Comparison of ENCODE assay signal across 15 mouse cellular contexts in the genomic region with DNA sequence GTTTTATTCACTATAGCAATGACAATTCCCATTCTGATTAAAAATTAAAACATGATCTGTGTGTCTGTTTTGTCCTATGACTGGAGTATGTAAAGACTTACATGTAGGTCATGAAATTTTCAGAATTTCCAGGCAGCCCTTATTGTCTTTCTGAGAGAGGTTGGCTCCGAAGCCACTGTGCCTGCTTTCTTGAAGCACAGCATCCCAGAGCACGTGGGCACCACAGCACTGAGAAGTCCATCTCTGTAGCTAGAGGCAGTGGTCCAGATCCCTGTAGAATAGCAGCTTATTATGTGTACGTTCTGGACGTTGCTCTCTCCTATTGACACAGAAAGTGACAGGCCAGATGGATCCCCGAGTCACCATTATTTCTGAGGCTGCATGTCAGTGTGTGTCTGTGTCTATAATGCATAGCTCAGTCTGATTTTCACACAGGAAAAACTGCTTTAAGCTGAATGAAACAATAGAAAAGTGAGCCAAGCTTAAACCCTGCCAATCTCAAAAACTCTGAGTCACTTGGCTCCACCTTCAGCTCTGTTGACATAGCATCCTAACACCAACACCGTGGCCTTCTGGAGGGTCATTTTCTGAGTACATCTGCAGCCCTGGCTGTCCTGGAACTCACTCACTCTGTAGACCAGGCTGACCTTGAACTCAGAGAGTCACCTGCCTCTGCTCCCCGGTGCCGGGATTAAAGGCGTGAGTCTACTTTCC. TPM values are rescaled to one million over a fixed set of nuclear protein-coding genes. Genes with fewer than 3 reads are reported as not detected.
DNase-seq lines count a peak whose midpoint lies in the region; ATAC-seq lines count a peak whose summit lies in the region.
"Had no signal": no experiment of that assay in that cellular context is flagged by ENCODE, and none has a peak within 500 bp of the region (broad histone marks: within the 10 kb centered on the region; RNA-seq: fewer than 3 reads in every experiment).

No protein-coding gene starts in this region.

- no peaks in the 10 kb centered on the region for H3K9me3 ChIP-seq in forebrain, embryonic 14.5 days (replicated peaks; ENCODE audit: control insufficient read depth, low read length)
- H3K9me3 ChIP-seq in forebrain, embryonic 10.5 days: no peaks in the 10 kb centered on the region
- H3K9me3 ChIP-seq in midbrain, embryonic 10.5 days (replicated peaks): no peaks in the 10 kb centered on the region
- H3K9me3 ChIP-seq in midbrain, embryonic 15.5 days: no peaks in the 10 kb centered on the region
- H3K9me3 ChIP-seq in heart, embryonic 12.5 days (replicated peaks): no peaks in the 10 kb centered on the region
- H3K9me3 ChIP-seq: hindbrain, embryonic 13.5 days; lung, embryonic 15.5 days had no signal

- peaks cover 46% of the 10 kb centered on the region for H3K36me3 ChIP-seq in forebrain, embryonic 14.5 days (ENCODE audit: control insufficient read depth, insufficient read depth, low read length)
- H3K36me3 ChIP-seq in forebrain, embryonic 10.5 days (replicated peaks): peaks cover 18% of the 10 kb centered on the region
- H3K36me3 ChIP-seq in midbrain, embryonic 10.5 days: peaks cover 25% of the 10 kb centered on the region
- peaks cover 33% of the 10 kb centered on the region for H3K36me3 ChIP-seq in midbrain, embryonic 15.5 days (replicated peaks)
- peaks cover 46% of the 10 kb centered on the region for H3K36me3 ChIP-seq in heart, embryonic 12.5 days

- no peak overlapping the region for H3K4me3 ChIP-seq in forebrain, embryonic 14.5 days (ENCODE audit: low read depth, low read length)
- H3K4me3 ChIP-seq in forebrain, embryonic 10.5 days: no peak overlapping the region
- no peak overlapping the region for H3K4me3 ChIP-seq in midbrain, embryonic 10.5 days
- no peak overlapping the region for H3K4me3 ChIP-seq in midbrain, embryonic 15.5 days
- H3K4me3 ChIP-seq in heart, embryonic 12.5 days: no peak overlapping the region
- H3K4me3 ChIP-seq: hindbrain, embryonic 13.5 days; lung, embryonic 15.5 days had no signal

- no peaks in the 10 kb centered on the region for H3K27me3 ChIP-seq in forebrain, embryonic 14.5 days (replicated peaks; ENCODE audit: control insufficient read depth, insufficient read depth, low read length)
- H3K27me3 ChIP-seq in forebrain, embryonic 10.5 days (ENCODE audit: poor library complexity, severe bottlenecking): no peaks in the 10 kb centered on the region
- H3K27me3 ChIP-seq in midbrain, embryonic 10.5 days (ENCODE audit: low read depth, poor library complexity, severe bottlenecking): no peaks in the 10 kb centered on the region
- no peaks in the 10 kb centered on the region for H3K27me3 ChIP-seq in midbrain, embryonic 15.5 days (replicated peaks)
- no peaks in the 10 kb centered on the region for H3K27me3 ChIP-seq in heart, embryonic 12.5 days (replicated peaks)
- H3K27me3 ChIP-seq: hindbrain, embryonic 13.5 days; lung, embryonic 15.5 days had no signal

- H3K4me2 ChIP-seq in forebrain, embryonic 14.5 days (ENCODE audit: low read length): no peak overlapping the region
- no peak overlapping the region for H3K4me2 ChIP-seq in midbrain, embryonic 15.5 days
- H3K4me2 ChIP-seq in heart, embryonic 12.5 days: no peak overlapping the region
- H3K4me2 ChIP-seq: hindbrain, embryonic 13.5 days; lung, embryonic 15.5 days had no signal

- 70% methylated on average over 9 of the region's 9 CpGs for WGBS in forebrain, embryonic 14.5 days
- 88% methylated on average over 9 of the region's 9 CpGs for WGBS in forebrain, embryonic 10.5 days
- WGBS in midbrain, embryonic 10.5 days: 85% methylated on average over 9 of the region's 9 CpGs
- 68% methylated on average over 9 of the region's 9 CpGs for WGBS in midbrain, embryonic 15.5 days
- 84% methylated on average over 9 of the region's 9 CpGs for WGBS in heart, embryonic 12.5 days

- DNase-seq in forebrain, embryonic 14.5 days (ENCODE audit: low spot score): peak; percentile 40
- no peak for DNase-seq in forebrain, embryonic 10.5 days (ENCODE audit: extremely low spot score, low spot score)
- peak; percentile 10 for DNase-seq in midbrain, embryonic 10.5 days (ENCODE audit: low spot score)
- DNase-seq in adrenal gland, postnatal 10 days: peak; percentile 37
- DNase-seq in gonadal fat pad, adult 2 months (ENCODE audit: low read depth): peak; percentile 44
- DNase-seq: cerebellum, adult 9-10 months; kidney, adult 18-20 months; kidney, postnatal 4 days; right cerebral cortex, postnatal 14 days; thymus, postnatal 25 days had no signal

- no peak overlapping the region for H3K9ac ChIP-seq in forebrain, embryonic 14.5 days (ENCODE audit: low read length)
- no peak overlapping the region for H3K9ac ChIP-seq in midbrain, embryonic 15.5 days
- no peak overlapping the region for H3K9ac ChIP-seq in heart, embryonic 12.5 days
- H3K9ac ChIP-seq: hindbrain, embryonic 13.5 days; lung, embryonic 15.5 days had no signal

- peak; percentile 16; the same call in 1 of the 2 replicates for ATAC-seq in forebrain, embryonic 14.5 days
- ATAC-seq in midbrain, embryonic 15.5 days (replicated peaks): no peak
- no peak; the same call in 1 of the 2 replicates for ATAC-seq in heart, embryonic 12.5 days (ENCODE audit: insufficient number of reproducible peaks, low FRiP score)
- no peak for ATAC-seq in megakaryocyte progenitor cell, adult 5-6 weeks (replicated peaks; ENCODE audit: poor library complexity)

- H3K4me1 ChIP-seq in forebrain, embryonic 14.5 days (ENCODE audit: control insufficient read depth, insufficient read depth, low read length): no peaks in the 10 kb centered on the region
- 0 out of 2 replicates have a peak, but pooled peaks cover 8% of the 10 kb centered on the region for H3K4me1 ChIP-seq in forebrain, embryonic 10.5 days
- H3K4me1 ChIP-seq in midbrain, embryonic 10.5 days: no peaks in the 10 kb centered on the region
- H3K4me1 ChIP-seq in midbrain, embryonic 15.5 days: no peaks in the 10 kb centered on the region
- H3K4me1 ChIP-seq in heart, embryonic 12.5 days (replicated peaks): no peaks in the 10 kb centered on the region
- H3K4me1 ChIP-seq: hindbrain, embryonic 13.5 days; lung, embryonic 15.5 days had no signal

- H3K27ac ChIP-seq in forebrain, embryonic 14.5 days (ENCODE audit: low read depth, low read length): no peak overlapping the region
- H3K27ac ChIP-seq in forebrain, embryonic 10.5 days: no peak overlapping the region
- no peak overlapping the region for H3K27ac ChIP-seq in midbrain, embryonic 10.5 days (replicated peaks)
- no peak overlapping the region for H3K27ac ChIP-seq in midbrain, embryonic 15.5 days
- H3K27ac ChIP-seq in heart, embryonic 12.5 days (ENCODE audit: poor library complexity, severe bottlenecking): no peak overlapping the region
- H3K27ac ChIP-seq: hindbrain, embryonic 13.5 days; lung, embryonic 15.5 days had no signal

RNA-seq across cellular contexts. Expression of a gene that starts 37.3 kb away (rescaled TPM):
- 538 and 542 TPM in 2 replicates for polyA plus RNA-seq in forebrain, embryonic 14.5 days (2014; fragmentation: Nextera tagmentation; extraction: Ambion mirVana)
- polyA plus RNA-seq in forebrain, embryonic 10.5 days (2016; fragmentation: Nextera tagmentation; extraction: Ambion mirVana): 180 and 197 TPM in 2 replicates
- polyA plus RNA-seq in midbrain, embryonic 10.5 days (2016; fragmentation: Nextera tagmentation; extraction: Ambion mirVana): 303 and 332 TPM in 2 replicates
- 138 TPM in 2 replicates for polyA plus RNA-seq in midbrain, embryonic 15.5 days (2015; fragmentation: Nextera tagmentation; extraction: Ambion mirVana)
- total RNA-seq in adrenal gland, postnatal 10 days (2021): 100 to 1,000 TPM; 295 to 323 TPM
- 61.7 and 69.6 TPM in 2 replicates for polyA plus RNA-seq in gonadal fat pad, adult 2 months (2012; rRNA removed)
- polyA plus RNA-seq in heart, embryonic 12.5 days (2016; fragmentation: Nextera tagmentation; extraction: Ambion mirVana): 433 and 441 TPM in 2 replicates
- 21.8 and 32.4 TPM in 2 replicates for total RNA-seq in megakaryocyte progenitor cell, adult 5-6 weeks (2015)
- 8.3 and 15.5 TPM in 2 replicates for total RNA-seq in megakaryocyte progenitor cell, adult 5-6 weeks (2017)
